Mouse (Mus musculus) c-Kit-positive CD71-negative TER-119-negative erythroid progenitor cells, embryonic 14.5 days (primary cell): ENCODE data around the gene Cluh.
A peak's percentile ranks its signal among the peaks of the same experiment; 100 is the strongest.

Experiments used
- DNase-seq: peaks from one replicate; pipeline ENCODE4 v3.0.0-alpha.2; 2013; ENCODE audit warnings: low read depth

The Cluh gene

GRCm38 (mm10) chr11:74649095-74649646 lies at the start of gene Cluh:
Cluh (plus strand) TSS chr11:74649495.
- DNase-seq, result peak; percentile 90

GRCm38 (mm10) chr11:74602286-74602685 lies 47.0 kb upstream of the Cluh start:
- DNase-seq, result no peak

- no peak for DNase-seq
Measured at GRCm38 (mm10) chr11:74610068-74610467, 39.2 kb upstream of the Cluh start.

GRCm38 (mm10) chr11:74610545-74611176 lies 38.6 kb upstream of the Cluh start, which contains the start of gene Rap1gap2:
Rap1gap2 (minus strand) TSS chr11:74610915.
- DNase-seq, result no peak

- no peak for DNase-seq
Measured at GRCm38 (mm10) chr11:74611437-74611836, 37.9 kb upstream of the Cluh start.

GRCm38 (mm10) chr11:74613428-74613827 lies 35.9 kb upstream of the Cluh start:
- DNase-seq, result no peak

GRCm38 (mm10) chr11:74615571-74615970 lies 33.7 kb upstream of the Cluh start:
- DNase-seq, result no peak

GRCm38 (mm10) chr11:74619201-74619955 lies 29.9 kb upstream of the Cluh start, which contains the start of gene Ccdc92b:
Ccdc92b (plus strand) TSS chr11:74619605.
- DNase-seq, result peak; percentile 62

GRCm38 (mm10) chr11:74619956-74620300 lies 29.4 kb upstream of the Cluh start:
- no peak for DNase-seq

GRCm38 (mm10) chr11:74621974-74622669 lies 27.2 kb upstream of the Cluh start:
- peak; percentile 17 for DNase-seq

GRCm38 (mm10) chr11:74623693-74624092 lies 25.6 kb upstream of the Cluh start:
- DNase-seq, result no peak

- no peak for DNase-seq
Measured at GRCm38 (mm10) chr11:74625333-74625732, 24.0 kb upstream of the Cluh start.

- DNase-seq, result no peak
Measured at GRCm38 (mm10) chr11:74627481-74627880, 21.8 kb upstream of the Cluh start.

- DNase-seq, result no peak
Measured at GRCm38 (mm10) chr11:74631880-74632789, 17.2 kb upstream of the Cluh start.

GRCm38 (mm10) chr11:74634490-74635275 lies 14.6 kb upstream of the Cluh start:
- peak; percentile 76 for DNase-seq

- DNase-seq, result no peak
Measured at GRCm38 (mm10) chr11:74637486-74637885, 11.8 kb upstream of the Cluh start.

- DNase-seq, result peak; percentile 36
Measured at GRCm38 (mm10) chr11:74637971-74638790, 11.1 kb upstream of the Cluh start.

- no peak for DNase-seq
Measured at GRCm38 (mm10) chr11:74638791-74639411, 10.4 kb upstream of the Cluh start.

- DNase-seq, result no peak
Measured at GRCm38 (mm10) chr11:74639628-74640027, 9.7 kb upstream of the Cluh start.
